Mouse (Mus musculus): ENCODE results near the gene Msmp. TPM values are rescaled to one million over a fixed set of nuclear protein-coding genes. Genes with fewer than 3 reads are reported as not detected.
"Not testable (repeated sequence)": the region's sequence is repeated elsewhere in the genome, so short reads cannot be mapped to it uniquely, and the experiment has no call there.

The Msmp gene
- polyA plus RNA-seq, 1 experiment, result not detected

- DNase-seq (ENCODE audit: extremely low spot score in 1 of 2, low spot score in 1 of 2), result no peak
Measured at GRCm38 (mm10) chr4:43562769-43563600, 21.3 kb downstream of the Msmp start.

GRCm38 (mm10) chr4:43561997-43562768 lies 22.1 kb downstream of the Msmp start, which contains the start of the genes Creb3 and Tln1:
Gene Creb3 (plus strand): TSS chr4:43562332.
Gene Tln1 (minus strand): TSS chr4:43562691.
- peak; percentile 94 to 98 for DNase-seq (ENCODE audit: extremely low spot score in 1 of 2, low spot score in 1 of 2)

- peak in 1 of 2 experiments; percentile 39 for DNase-seq (ENCODE audit: extremely low spot score in 1 of 2, low spot score in 1 of 2)
Measured at GRCm38 (mm10) chr4:43561436-43561996, 22.8 kb downstream of the Msmp start.

GRCm38 (mm10) chr4:43560976-43561375 lies 23.3 kb downstream of the Msmp start:
- DNase-seq (ENCODE audit: extremely low spot score in 1 of 2, low spot score in 1 of 2), result no peak

GRCm38 (mm10) chr4:43560243-43560611 lies 24.1 kb downstream of the Msmp start:
- DNase-seq (ENCODE audit: extremely low spot score in 1 of 2, low spot score in 1 of 2), result no peak

GRCm38 (mm10) chr4:43559519-43560242 lies 24.6 kb downstream of the Msmp start:
- no peak for DNase-seq (ENCODE audit: extremely low spot score in 1 of 2, low spot score in 1 of 2)

- peak in 1 of 2 experiments; percentile 34 for DNase-seq (ENCODE audit: extremely low spot score in 1 of 2, low spot score in 1 of 2)
Measured at GRCm38 (mm10) chr4:43558631-43559356, 25.5 kb downstream of the Msmp start.

- no peak for DNase-seq (ENCODE audit: extremely low spot score in 1 of 2, low spot score in 1 of 2)
Measured at GRCm38 (mm10) chr4:43558028-43558630, 26.2 kb downstream of the Msmp start.

- DNase-seq (ENCODE audit: extremely low spot score in 1 of 2, low spot score in 1 of 2), result no peak
Measured at GRCm38 (mm10) chr4:43555926-43556325, 28.4 kb downstream of the Msmp start.

GRCm38 (mm10) chr4:43553891-43554290 lies 30.4 kb downstream of the Msmp start:
- DNase-seq (ENCODE audit: extremely low spot score in 1 of 2, low spot score in 1 of 2), result no peak

GRCm38 (mm10) chr4:43552437-43552836 lies 31.9 kb downstream of the Msmp start:
- peak; percentile 80 to 84 for DNase-seq (ENCODE audit: extremely low spot score in 1 of 2, low spot score in 1 of 2)

- not testable (repeated sequence) for DNase-seq (ENCODE audit: extremely low spot score in 1 of 2, low spot score in 1 of 2)
Measured at GRCm38 (mm10) chr4:43551854-43552253, 32.4 kb downstream of the Msmp start.

- no peak for DNase-seq (ENCODE audit: extremely low spot score in 1 of 2, low spot score in 1 of 2)
Measured at GRCm38 (mm10) chr4:43549055-43549454, 35.2 kb downstream of the Msmp start.

- DNase-seq (ENCODE audit: extremely low spot score in 1 of 2, low spot score in 1 of 2), result no peak
Measured at GRCm38 (mm10) chr4:43547160-43547559, 37.1 kb downstream of the Msmp start.

GRCm38 (mm10) chr4:43546375-43547047 lies 37.8 kb downstream of the Msmp start:
- DNase-seq (ENCODE audit: extremely low spot score in 1 of 2, low spot score in 1 of 2), result no peak

GRCm38 (mm10) chr4:43542044-43542443 lies 42.2 kb downstream of the Msmp start:
- no peak for DNase-seq (ENCODE audit: extremely low spot score in 1 of 2, low spot score in 1 of 2)

- DNase-seq (ENCODE audit: extremely low spot score in 1 of 2, low spot score in 1 of 2), result no peak
Measured at GRCm38 (mm10) chr4:43536031-43536430, 48.3 kb downstream of the Msmp start.

GRCm38 (mm10) chr4:43535628-43536027 lies 48.7 kb downstream of the Msmp start:
- no peak for DNase-seq (ENCODE audit: extremely low spot score in 1 of 2, low spot score in 1 of 2)

GRCm38 (mm10) chr4:43533270-43533669 lies 51.0 kb downstream of the Msmp start:
- DNase-seq (ENCODE audit: extremely low spot score in 1 of 2, low spot score in 1 of 2), result no peak
